Mouse (Mus musculus) left cerebral cortex, adult 9 months (tissue): Measurements from ENCODE around the gene Gdpd5.
A peak's percentile ranks its signal among the peaks of the same experiment; 100 is the strongest.

ENCODE experiments used
- DNase-seq, 2 experiments: peaks; one replicate each; pipeline ENCODE4 v3.0.0; 2022; ENCODE audit warnings: low spot score in 2 of 2

The Gdpd5 gene

DNA sequence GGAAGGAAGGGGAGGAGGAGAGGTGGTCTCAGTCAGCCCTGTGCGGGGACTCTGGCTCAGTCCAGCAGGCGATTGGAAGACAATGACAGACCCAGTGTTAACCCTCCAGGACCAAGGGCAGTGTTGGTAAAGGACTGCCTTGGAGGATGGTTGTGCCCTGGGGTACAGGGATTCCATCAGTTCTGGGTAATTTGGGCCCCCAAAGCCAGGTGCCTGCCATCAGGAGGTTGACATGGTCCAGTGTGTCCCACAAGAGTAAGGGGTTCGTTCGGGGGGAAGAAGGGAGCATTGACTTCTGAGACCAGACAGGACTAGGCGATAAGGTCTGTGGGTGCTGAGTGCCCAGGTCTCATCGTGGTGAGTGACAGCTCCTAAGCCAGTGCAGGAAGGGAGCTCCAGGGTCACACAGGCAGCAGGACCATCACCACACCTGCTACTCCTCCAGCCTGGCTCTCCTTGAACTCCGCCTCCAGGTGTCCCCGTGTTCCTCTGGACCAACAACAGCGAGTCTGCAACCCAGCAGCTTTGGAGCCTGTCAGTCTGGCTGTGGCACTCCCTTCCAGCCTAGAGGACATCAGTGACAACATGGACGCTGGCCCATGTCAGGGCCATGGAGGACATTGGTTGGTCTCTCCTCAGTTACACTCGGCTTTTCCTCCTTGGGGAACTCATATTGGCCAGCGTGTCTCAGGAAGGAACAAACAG lies 23.0 kb downstream of the Gdpd5 start:
- DNase-seq, result no peak

DNA sequence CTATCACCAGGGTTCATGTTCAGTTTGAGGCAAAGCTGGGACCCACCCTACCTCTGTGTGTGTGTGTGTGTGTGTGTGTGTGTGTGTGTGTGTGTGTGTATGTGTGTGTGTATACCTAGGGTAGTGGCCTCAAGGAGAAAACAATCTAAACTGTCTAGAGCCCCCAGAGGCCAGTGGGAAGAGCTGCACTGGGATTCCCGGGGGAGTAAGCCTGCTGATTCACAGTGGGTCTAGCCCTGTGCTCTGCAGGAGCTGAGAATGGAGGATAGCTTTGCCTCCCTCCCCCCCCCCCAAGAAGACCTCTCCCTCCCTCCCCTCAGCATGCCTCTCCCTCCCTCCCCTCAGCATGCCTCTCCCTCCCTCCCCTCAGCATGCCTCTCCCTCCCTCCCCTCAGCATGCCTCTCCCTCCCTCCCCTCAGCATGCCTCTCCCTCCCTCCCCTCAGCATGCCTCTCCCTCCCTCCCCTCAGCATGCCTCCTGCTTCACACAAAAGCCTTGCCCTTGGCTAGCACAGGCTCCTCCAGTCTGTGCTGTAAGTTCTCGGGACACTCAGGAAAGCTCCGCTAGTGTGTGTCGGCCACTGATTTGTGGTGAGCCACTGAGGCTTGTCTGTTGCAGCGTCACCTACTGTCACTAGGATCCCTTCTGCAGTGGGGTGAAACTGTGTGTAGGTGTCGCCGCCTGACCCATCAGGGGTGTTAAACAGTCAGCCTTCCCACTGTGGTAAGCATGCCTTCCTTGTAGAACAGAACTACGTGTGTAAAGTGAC lies 24.4 kb downstream of the Gdpd5 start:
- DNase-seq, result no peak

GRCm38 (mm10) chr7:99407598-99407997 lies 26.4 kb downstream of the Gdpd5 start:
- no peak for DNase-seq

- peak in 1 of 2 experiments; percentile 40 for DNase-seq
Measured at GRCm38 (mm10) chr7:99409441-99410222, 28.4 kb downstream of the Gdpd5 start.

- DNase-seq, result no peak
Measured at GRCm38 (mm10) chr7:99410315-99410714, 29.1 kb downstream of the Gdpd5 start.

GRCm38 (mm10) chr7:99411047-99411779 lies 30.0 kb downstream of the Gdpd5 start:
- no peak for DNase-seq

- DNase-seq, result no peak
Measured at GRCm38 (mm10) chr7:99415045-99415444, 33.8 kb downstream of the Gdpd5 start.

DNA sequence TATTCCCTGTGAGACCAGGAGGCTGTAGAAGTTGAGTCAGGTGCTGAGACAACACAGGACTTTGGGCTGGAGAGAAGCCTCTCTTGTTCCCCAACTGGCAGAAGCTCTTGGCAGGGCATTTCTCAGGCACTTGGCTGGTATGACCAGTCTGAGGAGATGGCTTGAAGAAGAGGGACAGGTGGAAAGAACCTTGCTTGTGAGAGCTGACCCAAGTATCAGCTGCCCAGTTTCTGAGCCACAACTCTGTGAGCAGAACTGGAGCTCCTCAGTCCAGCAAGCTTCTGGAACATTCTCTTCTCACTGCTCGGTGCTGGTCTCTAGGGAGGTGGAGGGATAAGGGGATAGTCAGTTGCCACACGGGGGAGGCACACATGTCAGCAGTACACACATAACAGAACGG lies 38.1 kb downstream of the Gdpd5 start:
- DNase-seq, result no peak

DNA sequence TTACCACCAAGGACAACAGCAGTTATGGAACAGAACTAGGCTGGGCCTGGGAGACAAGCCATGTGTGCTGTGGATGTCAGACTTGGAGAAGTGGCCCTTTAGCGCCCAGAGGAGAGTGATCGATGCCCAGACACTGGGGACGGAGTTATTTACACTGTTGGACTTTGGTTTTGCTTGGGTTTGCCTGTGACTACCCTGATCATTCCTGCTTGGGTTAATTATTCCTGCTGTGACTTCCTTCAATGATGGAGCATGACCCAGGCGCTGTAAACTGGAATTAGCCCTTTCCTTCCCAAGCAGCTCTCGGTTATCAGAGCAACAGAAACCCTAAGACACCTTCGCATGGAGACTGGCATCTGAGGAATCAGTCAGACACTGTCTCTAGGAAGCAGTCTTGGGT lies 39.8 kb downstream of the Gdpd5 start:
- DNase-seq, result no peak

GRCm38 (mm10) chr7:99424538-99425155 lies 43.4 kb downstream of the Gdpd5 start:
- DNase-seq, result no peak

DNA sequence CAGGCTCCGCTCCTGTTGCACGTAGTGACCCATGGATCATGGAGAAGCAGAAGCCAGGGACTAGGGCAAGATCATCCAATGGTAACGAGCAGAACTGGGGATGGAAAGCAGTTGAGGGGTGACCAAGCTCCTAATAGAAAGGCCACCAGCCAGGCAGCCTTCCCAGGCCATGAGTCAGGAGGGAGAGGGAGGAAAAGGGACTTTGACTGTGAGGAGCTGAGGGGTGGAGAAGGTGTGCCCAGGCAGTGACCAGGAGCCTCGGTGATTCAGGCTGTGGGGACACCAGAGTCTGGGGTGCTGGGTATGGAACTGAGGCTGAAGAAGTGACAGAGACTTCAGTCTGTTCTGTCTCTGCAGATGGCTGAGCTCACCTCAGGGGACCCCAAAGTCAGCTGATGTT lies 44.5 kb downstream of the Gdpd5 start:
- DNase-seq, result no peak

DNA sequence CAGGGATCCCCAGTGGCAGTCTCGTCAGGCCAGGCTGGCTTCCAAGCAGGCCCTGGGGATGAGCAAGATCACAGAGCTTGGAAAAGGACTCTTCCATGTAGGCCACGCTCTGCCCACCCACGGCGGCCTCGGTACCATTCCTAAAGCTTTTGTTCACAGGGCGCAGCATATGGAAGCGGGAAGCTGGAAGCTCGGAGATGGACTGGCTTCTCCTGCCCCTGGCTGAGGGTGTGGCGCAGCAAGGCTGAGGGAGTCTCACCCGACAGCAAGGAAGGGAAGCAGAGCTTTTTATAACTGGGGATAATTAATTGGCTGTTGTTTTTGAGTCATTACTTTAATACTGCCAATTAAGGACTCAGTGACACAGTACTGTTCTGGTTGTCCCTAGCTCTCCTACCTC lies 45.8 kb downstream of the Gdpd5 start:
- no peak for DNase-seq

GRCm38 (mm10) chr7:99427987-99428386 lies 46.8 kb downstream of the Gdpd5 start:
- DNase-seq, result no peak

GRCm38 (mm10) chr7:99428836-99429235 lies 47.6 kb downstream of the Gdpd5 start:
- DNase-seq, result no peak

- no peak for DNase-seq
Measured at GRCm38 (mm10) chr7:99429786-99430185, 48.6 kb downstream of the Gdpd5 start.

DNA sequence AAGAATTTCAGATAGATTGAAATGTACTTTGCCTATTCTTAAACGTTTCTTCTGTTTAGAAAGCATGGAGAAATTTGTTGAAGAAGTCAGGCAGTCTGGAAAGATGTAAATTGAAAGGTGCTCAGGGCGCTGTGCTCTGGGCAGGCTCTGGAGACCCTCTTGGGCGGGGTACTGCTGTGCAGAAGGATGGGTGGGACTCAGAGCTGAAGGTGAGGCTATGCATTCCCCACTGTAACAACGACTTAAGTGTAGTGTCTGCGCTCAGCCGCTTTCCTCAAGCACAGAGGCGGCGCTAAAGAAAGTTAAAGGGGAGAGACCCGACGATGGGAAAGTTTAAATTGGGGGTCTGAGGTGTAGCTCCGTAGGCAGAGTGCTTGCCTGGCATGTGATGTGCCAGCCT lies 49.0 kb downstream of the Gdpd5 start:
- DNase-seq, result no peak

DNA sequence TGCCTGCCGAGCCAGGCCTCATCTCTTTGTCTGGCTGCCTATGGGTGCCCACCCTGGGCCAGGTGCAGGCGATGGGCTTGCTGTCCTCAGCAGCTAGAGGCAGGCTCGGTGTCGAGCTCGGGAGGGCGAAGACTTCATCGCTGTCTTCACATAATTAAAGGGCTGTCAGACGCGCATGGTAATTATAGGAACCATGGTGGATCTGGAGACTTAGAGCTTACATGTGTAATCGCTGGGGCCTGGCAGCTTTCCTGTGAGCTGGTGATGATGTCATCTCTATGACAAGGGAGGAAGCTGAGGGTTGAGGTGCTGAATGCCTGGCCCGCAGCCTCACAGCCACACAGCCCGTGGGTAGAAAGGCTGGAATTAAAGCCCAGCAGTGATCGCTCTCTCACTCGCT lies 51.0 kb downstream of the Gdpd5 start:
- DNase-seq, result peak; percentile 70 to 76

GRCm38 (mm10) chr7:99432863-99433262 lies 51.6 kb downstream of the Gdpd5 start:
- DNase-seq, result no peak

GRCm38 (mm10) chr7:99434672-99435250 lies 53.5 kb downstream of the Gdpd5 start:
- no peak for DNase-seq

DNA sequence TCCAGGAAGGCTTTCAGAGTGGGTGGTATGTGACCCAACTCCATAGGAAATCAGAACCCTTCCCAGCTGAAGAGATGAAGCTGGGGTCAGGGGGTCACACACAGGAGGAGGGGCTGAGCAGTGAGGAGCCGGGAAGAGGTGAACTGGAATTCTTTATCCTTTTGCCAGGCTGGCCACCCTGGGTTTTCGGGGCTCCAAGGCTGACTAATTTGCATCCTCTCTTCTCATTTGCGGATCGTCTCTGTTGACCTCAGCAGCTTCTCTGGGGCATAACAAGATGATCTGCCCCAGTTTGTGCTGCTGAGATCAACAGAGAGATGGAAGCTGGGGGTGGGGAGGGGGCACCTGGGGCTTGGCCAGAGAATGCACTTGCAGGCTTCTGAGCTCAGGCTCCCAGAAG lies 55.3 kb downstream of the Gdpd5 start:
- DNase-seq, result no peak

DNA sequence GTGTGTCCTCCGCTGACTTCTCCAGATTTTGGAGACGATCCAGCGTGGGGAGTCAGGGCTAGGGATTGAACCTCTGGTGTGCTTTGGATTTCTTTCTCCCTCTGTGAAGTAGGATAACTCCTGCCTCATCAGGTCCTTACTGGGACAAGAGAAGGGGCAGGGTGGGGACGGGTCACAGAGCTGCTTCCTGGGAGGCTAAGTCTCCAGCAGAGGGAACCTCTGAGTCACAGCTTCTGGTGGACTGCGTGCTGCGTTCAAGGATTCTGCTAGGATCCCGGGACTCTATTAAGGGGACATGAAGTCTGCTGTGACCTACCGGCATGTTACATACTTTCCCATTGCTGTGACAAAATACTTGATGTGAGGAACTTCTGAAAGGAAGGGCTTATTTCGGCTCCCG lies 57.7 kb downstream of the Gdpd5 start:
- no peak for DNase-seq
